In genomic region chr1:34129691-34130090, GRCm38 (mm10) we compare ENCODE assay signal across 25 mouse cellular contexts.
DNase-seq lines count a peak whose midpoint lies in the region; ATAC-seq and TF ChIP-seq lines count a peak whose summit lies in the region.
"Had no signal": no experiment of that assay in that cellular context is flagged by ENCODE, and none has a peak within 500 bp of the region (broad histone marks: within the 10 kb centered on the region; RNA-seq: fewer than 3 reads in every experiment).

No protein-coding gene starts in this region.

- 20% methylated on average over 9 of the region's 9 CpGs for WGBS in heart, embryonic 16.5 days
- WGBS in intestine, postnatal 0 days = 34% methylated on average over 9 of the region's 9 CpGs
- 89% methylated on average over 9 of the region's 9 CpGs for WGBS in midbrain, embryonic 14.5 days

- H3K36me3 ChIP-seq in heart, embryonic 16.5 days (ENCODE audit: control insufficient read depth, insufficient read depth) = no peaks in the 10 kb centered on the region
- no peaks in the 10 kb centered on the region for H3K36me3 ChIP-seq in intestine, postnatal 0 days (ENCODE audit: control insufficient read depth, insufficient read depth)
- no peaks in the 10 kb centered on the region for H3K36me3 ChIP-seq in midbrain, embryonic 14.5 days (ENCODE audit: control insufficient read depth, insufficient read depth, low read length)
- H3K36me3 ChIP-seq: embryonic facial prominence, embryonic 15.5 days; G1E; kidney, embryonic 15.5 days; liver, embryonic 12.5 days; midbrain, embryonic 12.5 days had no signal

- peak; percentile 83 for ATAC-seq in heart, embryonic 16.5 days (replicated peaks; ENCODE audit: extremely low read depth, insufficient read depth, low FRiP score)
- peak; percentile 88 for ATAC-seq in intestine, postnatal 0 days
- ATAC-seq in midbrain, embryonic 14.5 days (ENCODE audit: low FRiP score, low TSS enrichment) = no peak
- ATAC-seq: activated CD4-positive, CD25-positive, alpha-beta regulatory T cell, adult 4 months; liver, embryonic 12.5 days had no signal

- no peaks in the 10 kb centered on the region for H3K27me3 ChIP-seq in heart, embryonic 16.5 days (ENCODE audit: control insufficient read depth, insufficient read depth, low read length)
- no peaks in the 10 kb centered on the region for H3K27me3 ChIP-seq in intestine, postnatal 0 days (replicated peaks; ENCODE audit: control insufficient read depth, insufficient read depth, low read length)
- no peaks in the 10 kb centered on the region for H3K27me3 ChIP-seq in midbrain, embryonic 14.5 days (ENCODE audit: control insufficient read depth, insufficient read depth, low read length)
- H3K27me3 ChIP-seq: embryonic facial prominence, embryonic 15.5 days; kidney, embryonic 15.5 days; limb, embryonic 12.5 days; liver, embryonic 12.5 days; midbrain, embryonic 12.5 days had no signal

- peak; percentile 48 for DNase-seq in gastrocnemius, adult 2 months
- DNase-seq in gastrocnemius, postnatal 25 days = no peak
- DNase-seq in heart, adult 9 months (ENCODE audit: low spot score in 2 of 2) = peak; percentile 66 to 76
- DNase-seq in midbrain, embryonic 14.5 days = no peak
- DNase-seq in urinary bladder, adult 18-20 months (ENCODE audit: low spot score in 2 of 2) = no peak
- no peak for DNase-seq in adrenal gland, postnatal 10 days
- DNase-seq: adrenal gland, postnatal 36 days; cerebellum, adult 18-20 months; cerebellum, postnatal 36 days; gastrocnemius, postnatal 36 days; kidney, postnatal 4 days; layer of hippocampus, adult 9-11 months; lung, adult 2 months; right cerebral cortex, postnatal 14 days; thymus, postnatal 36 days had no signal

- H3K4me2 ChIP-seq in heart, embryonic 16.5 days (ENCODE audit: low read depth, low read length) = peak overlapping the region; percentile 41; the same call in 1 of the 2 replicates
- no peak overlapping the region for H3K4me2 ChIP-seq in intestine, postnatal 0 days (replicated peaks; ENCODE audit: low read depth)
- no peak overlapping the region for H3K4me2 ChIP-seq in midbrain, embryonic 14.5 days (ENCODE audit: low read length)
- H3K4me2 ChIP-seq: embryonic facial prominence, embryonic 15.5 days; hindbrain, embryonic 14.5 days; kidney, embryonic 15.5 days; limb, embryonic 12.5 days; liver, embryonic 12.5 days; midbrain, embryonic 12.5 days had no signal

- peaks cover 54% of the 10 kb centered on the region for H3K4me1 ChIP-seq in heart, embryonic 16.5 days (ENCODE audit: control insufficient read depth, insufficient read depth, low read length)
- peaks cover 6% of the 10 kb centered on the region; the same call in 1 of the 2 replicates for H3K4me1 ChIP-seq in intestine, postnatal 0 days (replicated peaks; ENCODE audit: control insufficient read depth, insufficient read depth, low read length)
- no peaks in the 10 kb centered on the region for H3K4me1 ChIP-seq in midbrain, embryonic 14.5 days (ENCODE audit: control insufficient read depth, insufficient read depth, low read length)
- H3K4me1 ChIP-seq: embryonic facial prominence, embryonic 15.5 days had no signal

- H3K9me3 ChIP-seq in heart, embryonic 16.5 days (replicated peaks; ENCODE audit: control insufficient read depth, low read length) = no peaks in the 10 kb centered on the region
- no peaks in the 10 kb centered on the region for H3K9me3 ChIP-seq in intestine, postnatal 0 days (ENCODE audit: control insufficient read depth)
- H3K9me3 ChIP-seq in midbrain, embryonic 14.5 days (ENCODE audit: control insufficient read depth, low read length) = no peaks in the 10 kb centered on the region
- H3K9me3 ChIP-seq: embryonic facial prominence, embryonic 15.5 days; G1E; kidney, embryonic 15.5 days; limb, embryonic 12.5 days; liver, embryonic 12.5 days; midbrain, embryonic 12.5 days had no signal

- H3K4me3 ChIP-seq in gastrocnemius, adult 2 months = no peak overlapping the region
- no peak overlapping the region for H3K4me3 ChIP-seq in heart, embryonic 16.5 days (ENCODE audit: low read length)
- H3K4me3 ChIP-seq in intestine, postnatal 0 days (ENCODE audit: low read depth, low read length) = no peak overlapping the region
- H3K4me3 ChIP-seq in midbrain, embryonic 14.5 days (replicated peaks; ENCODE audit: low read depth, low read length) = no peak overlapping the region
- H3K4me3 ChIP-seq: embryonic facial prominence, embryonic 15.5 days; kidney, embryonic 15.5 days; limb, embryonic 12.5 days; liver, embryonic 12.5 days; midbrain, embryonic 12.5 days had no signal

- H3K27ac ChIP-seq in gastrocnemius, adult 2 months = peak overlapping the region; percentile 67
- peak overlapping the region; percentile 96 for H3K27ac ChIP-seq in heart, embryonic 16.5 days (ENCODE audit: low read length)
- peak overlapping the region; percentile 84 for H3K27ac ChIP-seq in intestine, postnatal 0 days (ENCODE audit: low read depth, low read length)
- H3K27ac ChIP-seq in midbrain, embryonic 14.5 days (replicated peaks; ENCODE audit: low read depth, low read length) = no peak overlapping the region
- H3K27ac ChIP-seq: embryonic facial prominence, embryonic 15.5 days; hindbrain, embryonic 14.5 days; kidney, embryonic 15.5 days; limb, embryonic 12.5 days; liver, embryonic 12.5 days; midbrain, embryonic 12.5 days had no signal

- TF ChIP-seq CTCF in gastrocnemius, adult 2 months (IDR thresholded peaks at IDR 0.05) = no peak
- no peak for TF ChIP-seq CTCF in intestine, postnatal 0 days (IDR thresholded peaks at IDR 0.05; ENCODE audit: low read depth)

- intact Hi-C loops in gastrocnemius, adult 2 months (cut with DNase I) = loop anchor here (10.0 kb wide), 1 partner anchor 305 kb away; the partner anchor contains the start of genes Ccdc115 and Imp4

- H3K9ac ChIP-seq in heart, embryonic 16.5 days (ENCODE audit: low read length) = peak overlapping the region; percentile 31
- no peak overlapping the region for H3K9ac ChIP-seq in intestine, postnatal 0 days (ENCODE audit: low read depth, low read length)
- H3K9ac ChIP-seq in midbrain, embryonic 14.5 days (replicated peaks; ENCODE audit: low read length) = no peak overlapping the region
- H3K9ac ChIP-seq: embryonic facial prominence, embryonic 15.5 days; hindbrain, embryonic 14.5 days; kidney, embryonic 15.5 days; limb, embryonic 12.5 days; liver, embryonic 12.5 days; midbrain, embryonic 12.5 days had no signal

Comparison
In these comparisons a context has a peak if more than half of its experiments do, and no peak if none do; other contexts are left out.
1. DNase-seq: peak in gastrocnemius, adult 2 months (single experiment) and heart, adult 9 months (2 of 2); none in gastrocnemius, postnatal 25 days (single experiment), midbrain, embryonic 14.5 days (single experiment), urinary bladder, adult 18-20 months (0 of 2) and adrenal gland, postnatal 10 days (single experiment).